Mouse (Mus musculus) hindbrain, postnatal 0 days (tissue): Measurements from ENCODE around the gene Mdga1. TPM values are rescaled to one million over a fixed set of nuclear protein-coding genes. Genes with fewer than 3 reads are reported as not detected.

ENCODE experiments used
- ATAC-seq: fragments of 200-750 bp; cut with Nextera tagmentation; 2 replicates; pipeline ENCODE4 v1.8.0; 2017; ENCODE audit warnings: mild to moderate bottlenecking, moderate TSS enrichment, moderate library complexity
- DNase-seq: peaks from one replicate; pipeline ENCODE4 v3.0.0-alpha.2; 2015; ENCODE audit warnings: low spot score
- H3K27ac ChIP-seq: fragments of 300-500 bp; sonication (generic); 2 replicates; pipeline ENCODE4 v1.5.1; 2014; ENCODE audit warnings: mild to moderate bottlenecking
- H3K27me3 ChIP-seq: fragments of 300-500 bp; sonication (generic); 2 replicates; pipeline ENCODE4 v1.6.1; 2014; ENCODE audit warnings: low read length, mixed read lengths; ENCODE audit not compliant: insufficient read depth
- H3K36me3 ChIP-seq: fragments of 300-500 bp; sonication (generic); 2 replicates; pipeline ENCODE4 v1.6.1; 2014; ENCODE audit warnings: low read length, mixed read lengths; ENCODE audit not compliant: insufficient read depth
- H3K4me1 ChIP-seq: fragments of 300-500 bp; sonication (generic); 2 replicates; pipeline ENCODE4 v1.6.1; 2014; ENCODE audit warnings: antibody characterized with exemption, low read length, mixed read lengths; ENCODE audit not compliant: insufficient read depth
- H3K4me2 ChIP-seq: fragments of 300-500 bp; sonication (generic); 2 replicates; pipeline ENCODE4 v1.6.1; 2014; ENCODE audit warnings: low read depth, mild to moderate bottlenecking, low read length, moderate library complexity, mixed read lengths
- H3K4me3 ChIP-seq: fragments of 300-500 bp; sonication (generic); 2 replicates; pipeline ENCODE4 v1.5.1; 2014; ENCODE audit warnings: low read length
- H3K9ac ChIP-seq: fragments of 300-500 bp; sonication (generic); replicated peaks from 2 replicates; pipeline ENCODE4 v1.6.1; 2014; ENCODE audit warnings: mild to moderate bottlenecking, low read length, moderate library complexity, mixed read lengths
- H3K9me3 ChIP-seq: fragments of 300-500 bp; sonication (generic); 2 replicates; pipeline ENCODE4 v1.6.1; 2016; ENCODE audit warnings: low read length, mixed read lengths
- CTCF ChIP-seq: IDR thresholded peaks from 2 replicates; pipeline ENCODE4 v1.5.1; 2016; ENCODE audit warnings: antibody characterized with exemption, control low read depth, low read depth
- WGBS: fragments of 180-500 bp; shearing (Covaris S2); extraction: QIAGEN DNeasy Blood & Tissue Kit; methylation state at CpG from one replicate; pipeline ENCODE4 v1.1.7; 2014; 5-methylcytosine and 5-hydroxymethylcytosine counted together
- polyA plus RNA-seq: library from polyadenylated mRNA; unstranded; fragments of >200 nt; fragmentation: Nextera tagmentation; extraction: Ambion mirVana; gene quantifications from 2 replicates; pipeline ENCODE4 v1.2.1, GENCODE M21; 2015
- total RNA-seq: library from RNA; depleted of rRNA; stranded (reverse); fragments of >200 nt; gene quantifications from 2 replicates; pipeline ENCODE4 v1.2.3, GENCODE M21; 2014

The Mdga1 gene
- total and polyA plus RNA-seq, 2 experiments from 2014 or later = 16.7 to 104 TPM

- H3K27ac ChIP-seq = no peak overlapping the region
- H3K4me1 ChIP-seq = no peaks in the 10 kb centered on the region
- no peaks in the 10 kb centered on the region for H3K27me3 ChIP-seq
- no peak for TF ChIP-seq CTCF
- DNase-seq (no peak), ATAC-seq (no peak)
- 83% methylated on average over 7 of the region's 7 CpGs for WGBS
- no peak overlapping the region for H3K4me3 ChIP-seq
- H3K9me3 ChIP-seq = no peaks in the 10 kb centered on the region
- H3K36me3 ChIP-seq = no peaks in the 10 kb centered on the region
- no peak overlapping the region for H3K9ac ChIP-seq
- H3K4me2 ChIP-seq = no peak overlapping the region
Measured at GRCm38 (mm10) chr17:29984931-29985330, 15.0 kb upstream of the Mdga1 start.

GRCm38 (mm10) chr17:29983190-29983589, 13.3 kb upstream of the Mdga1 start:
- 58% methylated on average over 5 of the region's 5 CpGs for WGBS
- ATAC-seq = no peak
- Histone ChIP-seq H3K4me2 (no peak overlapping the region), H3K27me3 (no peaks in the 10 kb centered on the region), H3K36me3 (no peaks in the 10 kb centered on the region), H3K9me3 (no peaks in the 10 kb centered on the region), H3K4me3 (no peak overlapping the region), H3K4me1 (no peaks in the 10 kb centered on the region), H3K9ac (no peak overlapping the region), H3K27ac (no peak overlapping the region)
- peak; percentile 35 for DNase-seq
- TF ChIP-seq CTCF = no peak

GRCm38 (mm10) chr17:29981568-29981967, 11.7 kb upstream of the Mdga1 start:
- DNase-seq (no peak), ATAC-seq (no peak)
- no peaks in the 10 kb centered on the region for H3K9me3 ChIP-seq
- no peaks in the 10 kb centered on the region for H3K27me3 ChIP-seq
- no peak overlapping the region for H3K9ac ChIP-seq
- H3K4me1 ChIP-seq = no peaks in the 10 kb centered on the region
- H3K36me3 ChIP-seq = no peaks in the 10 kb centered on the region
- TF ChIP-seq CTCF = no peak
- H3K4me2 ChIP-seq = no peak overlapping the region
- 59% methylated on average over 8 of the region's 8 CpGs for WGBS
- H3K4me3 ChIP-seq = no peak overlapping the region
- H3K27ac ChIP-seq = no peak overlapping the region

- no peak for ATAC-seq
- no peaks in the 10 kb centered on the region for H3K4me1 ChIP-seq
Measured at GRCm38 (mm10) chr17:29979841-29980240, 10.0 kb upstream of the Mdga1 start.

GRCm38 (mm10) chr17:29979020-29979419, 9.1 kb upstream of the Mdga1 start:
- H3K9me3 ChIP-seq = no peaks in the 10 kb centered on the region
- H3K4me1 ChIP-seq = no peaks in the 10 kb centered on the region
- WGBS = 51% methylated on average over 4 of the region's 4 CpGs
- DNase-seq (no peak), ATAC-seq (no peak)
- TF ChIP-seq CTCF = no peak
- no peaks in the 10 kb centered on the region for H3K27me3 ChIP-seq
- no peak overlapping the region for H3K4me2 ChIP-seq
- H3K36me3 ChIP-seq = no peaks in the 10 kb centered on the region
- no peak overlapping the region for H3K9ac ChIP-seq
- H3K27ac ChIP-seq = no peak overlapping the region
- no peak overlapping the region for H3K4me3 ChIP-seq

More at GRCm38 (mm10) chr17:29979841-29980240, 10.0 kb upstream of the Mdga1 start:
- H3K4me2 ChIP-seq = no peak overlapping the region
- no peaks in the 10 kb centered on the region for H3K9me3 ChIP-seq
- DNase-seq = no peak
- no peak overlapping the region for H3K27ac ChIP-seq
- no peak overlapping the region for H3K9ac ChIP-seq
- no peak overlapping the region for H3K4me3 ChIP-seq
- TF ChIP-seq CTCF = no peak
- 85% methylated on average over 7 of the region's 7 CpGs for whole genome bisulfite sequencing
- H3K36me3 ChIP-seq = no peaks in the 10 kb centered on the region
- no peaks in the 10 kb centered on the region for H3K27me3 ChIP-seq

- peak; percentile 94 for TF ChIP-seq CTCF
- peak; percentile 82 for ATAC-seq
- no peak overlapping the region; the same call in 1 of the 2 replicates for H3K27ac ChIP-seq
- no peaks in the 10 kb centered on the region for H3K36me3 ChIP-seq
- peak; percentile 92 for DNase-seq
- no peaks in the 10 kb centered on the region for H3K27me3 ChIP-seq
- no peak overlapping the region for H3K9ac ChIP-seq
- H3K4me3 ChIP-seq = no peak overlapping the region
- H3K9me3 ChIP-seq = no peaks in the 10 kb centered on the region
- no peaks in the 10 kb centered on the region for H3K4me1 ChIP-seq
- no peak overlapping the region for H3K4me2 ChIP-seq
- 8% methylated on average over 8 of the region's 8 CpGs for WGBS
Measured at GRCm38 (mm10) chr17:29975731-29976130, 5.8 kb upstream of the Mdga1 start.

- no peak overlapping the region for H3K27ac ChIP-seq
- no peaks in the 10 kb centered on the region for H3K9me3 ChIP-seq
- H3K4me2 ChIP-seq = no peak overlapping the region
- no peak for ATAC-seq
- H3K9ac ChIP-seq = no peak overlapping the region
- no peaks in the 10 kb centered on the region for H3K27me3 ChIP-seq
- no peak for TF ChIP-seq CTCF
- 95% methylated on average over 7 of the region's 7 CpGs for WGBS
- no peaks in the 10 kb centered on the region for H3K36me3 ChIP-seq
- no peaks in the 10 kb centered on the region for H3K4me1 ChIP-seq
- DNase-seq = no peak
- H3K4me3 ChIP-seq = no peak overlapping the region
Measured at GRCm38 (mm10) chr17:29973226-29973625, 3.3 kb upstream of the Mdga1 start.
